Mouse (Mus musculus): ENCODE results near the gene Mark2.

GRCm38 (mm10) chr19:7307995-7308770 is 33.5 kb downstream of the Mark2 start:
- TF ChIP-seq CTCF (IDR thresholded peaks at IDR 0.05; ENCODE audit: insufficient read depth, low read depth, low read length) (no peak), POLR2A (IDR thresholded peaks at IDR 0.05; ENCODE audit: insufficient read depth, low read depth, low read length) (no peak)

Data from olfactory bulb, adult 2 months (tissue).